Mouse (Mus musculus): ENCODE measurements around the gene Opn3. TPM values are rescaled to one million over a fixed set of nuclear protein-coding genes. Genes with fewer than 3 reads are reported as not detected.

Gene Opn3
- 10 to 100 TPM in 1 of 2 experiments, 1 to 10 TPM in 1; 9.5 to 11.3 TPM for total RNA-seq (2021)

DNA sequence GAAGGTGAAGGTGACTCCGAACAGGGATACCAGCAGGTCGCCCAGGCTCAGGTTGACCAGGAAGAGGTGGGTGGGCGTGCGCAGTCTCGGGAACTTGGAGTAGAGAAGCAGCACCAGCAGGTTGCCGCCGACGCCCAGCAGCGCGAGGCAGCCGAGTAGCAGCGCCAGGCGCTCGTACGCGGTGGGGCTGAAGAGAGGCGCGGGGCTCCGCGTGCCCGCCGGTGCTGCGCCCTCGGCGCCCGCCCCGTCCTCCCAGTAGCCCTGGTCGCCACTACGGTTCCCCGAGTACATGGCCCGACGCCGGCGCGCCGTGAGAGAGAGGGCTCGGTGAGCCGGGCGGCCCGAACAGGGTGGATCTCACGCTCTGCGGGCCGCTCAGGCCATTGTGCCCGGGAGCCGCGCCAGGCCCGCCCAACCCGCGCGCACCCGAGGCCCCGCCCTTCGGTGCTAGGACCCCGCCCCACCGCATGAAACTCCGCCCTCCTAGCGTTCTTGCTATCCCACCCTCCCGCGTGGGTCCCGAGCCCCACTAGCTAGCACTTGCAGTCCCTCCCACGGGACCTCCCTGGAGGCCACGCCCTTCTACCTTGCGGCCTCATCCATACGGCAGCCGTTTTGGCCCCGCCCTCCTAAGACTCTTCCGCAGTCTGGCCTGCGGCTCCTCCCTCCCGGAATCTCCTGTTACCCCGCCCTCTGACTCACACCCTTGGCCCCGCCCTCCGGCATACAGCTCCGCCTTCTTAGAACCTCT lies at the start of gene Opn3, which contains the start of gene Chml:
Gene Opn3 (minus strand): TSS at position 531 of the 751 bp plus-strand sequence.
Gene Chml (minus strand): TSS at position 656 of the 751 bp plus-strand sequence.
- peak; percentile 99 for DNase-seq

DNA sequence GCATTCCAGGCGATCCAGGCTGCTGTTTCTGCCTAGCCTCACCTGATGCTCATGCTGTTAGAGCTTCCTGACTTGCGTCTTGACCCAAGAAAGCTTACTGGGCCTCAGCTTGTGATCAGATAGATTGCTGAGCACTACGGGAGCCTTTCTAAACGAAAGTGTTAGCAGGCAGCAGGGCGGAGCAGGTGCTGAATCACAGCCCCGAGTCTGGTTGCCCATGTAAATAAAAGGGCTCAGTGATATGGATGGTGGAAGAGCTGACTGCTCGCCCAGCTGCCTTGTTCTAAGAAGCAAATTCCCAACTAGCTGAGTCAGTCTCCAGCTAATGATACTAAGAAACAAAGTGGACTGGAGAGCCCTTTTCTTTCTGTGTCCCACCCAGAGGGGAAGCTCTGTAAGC lies 33.2 kb upstream of the Opn3 start:
- DNase-seq = no peak

DNA sequence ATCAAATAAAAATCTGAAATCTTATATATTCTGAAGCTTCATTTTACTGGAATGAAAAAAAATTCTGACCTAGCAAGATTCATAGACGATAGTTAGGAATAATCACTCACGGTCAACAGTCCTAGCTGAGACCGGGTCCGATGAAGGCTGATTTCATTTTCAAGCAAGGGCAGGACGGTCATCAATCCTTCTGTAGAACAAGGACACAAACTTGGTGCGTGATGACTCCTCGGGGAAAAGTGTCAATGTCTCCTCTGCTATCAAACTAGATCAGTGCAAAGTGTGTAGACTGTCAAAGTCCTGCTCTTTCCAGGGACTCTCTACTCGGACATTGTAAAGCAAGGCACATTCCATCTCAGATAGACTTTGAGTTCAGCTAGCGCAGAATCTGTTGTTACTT lies 24.3 kb upstream of the Opn3 start:
- DNase-seq = no peak

DNA sequence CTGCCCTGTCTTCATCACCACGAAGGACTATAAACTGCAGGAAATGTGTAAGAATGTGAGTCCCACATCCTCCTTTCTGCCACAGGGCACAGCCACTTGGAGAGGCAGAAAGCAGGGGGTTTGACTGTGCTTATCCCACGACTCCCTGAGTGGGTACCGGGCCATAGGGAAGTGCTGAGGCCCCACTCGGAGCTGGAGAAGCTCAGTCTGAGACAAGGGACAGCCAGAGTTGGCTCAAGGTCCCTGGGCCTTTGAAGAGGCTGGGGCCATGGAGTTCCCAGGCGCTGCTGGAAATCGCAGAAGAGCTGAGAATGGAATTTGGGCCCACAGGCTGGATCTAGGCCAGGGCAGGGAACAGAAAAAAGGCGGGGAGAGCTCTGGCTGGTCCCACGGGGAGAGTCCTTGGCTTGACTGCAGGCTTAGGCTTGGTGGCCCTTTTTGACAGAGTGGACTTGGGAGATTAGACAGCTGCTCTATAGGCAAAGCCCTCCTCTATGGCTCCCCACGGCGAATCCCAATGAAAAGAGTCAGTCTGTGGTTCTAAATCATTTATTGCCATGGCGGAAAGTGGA lies 19.8 kb upstream of the Opn3 start:
- DNase-seq = peak; percentile 71

- peak; percentile 15 for DNase-seq
These were observed 15.4 kb upstream of the Opn3 start for GRCm38 (mm10) chr1:175708013-175708412.

DNA sequence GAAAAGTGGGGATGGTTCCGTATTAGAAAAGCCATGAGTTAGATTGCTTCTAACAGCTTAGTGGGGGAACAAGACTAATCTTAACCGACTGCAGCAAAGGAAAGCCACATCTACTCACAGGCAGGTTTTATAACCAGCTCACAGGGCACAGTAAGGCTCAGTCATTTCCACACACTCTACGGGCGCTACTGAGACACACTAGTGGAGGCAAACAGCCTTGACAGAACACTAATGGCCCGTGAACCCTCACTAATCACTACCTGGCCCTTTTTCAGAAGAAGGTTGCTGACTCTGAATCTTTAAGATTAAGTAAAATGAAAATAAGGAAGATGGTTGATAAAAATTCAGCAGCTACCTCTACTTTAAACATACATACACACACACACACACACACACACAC lies 15.0 kb upstream of the Opn3 start:
- DNase-seq = no peak

DNA sequence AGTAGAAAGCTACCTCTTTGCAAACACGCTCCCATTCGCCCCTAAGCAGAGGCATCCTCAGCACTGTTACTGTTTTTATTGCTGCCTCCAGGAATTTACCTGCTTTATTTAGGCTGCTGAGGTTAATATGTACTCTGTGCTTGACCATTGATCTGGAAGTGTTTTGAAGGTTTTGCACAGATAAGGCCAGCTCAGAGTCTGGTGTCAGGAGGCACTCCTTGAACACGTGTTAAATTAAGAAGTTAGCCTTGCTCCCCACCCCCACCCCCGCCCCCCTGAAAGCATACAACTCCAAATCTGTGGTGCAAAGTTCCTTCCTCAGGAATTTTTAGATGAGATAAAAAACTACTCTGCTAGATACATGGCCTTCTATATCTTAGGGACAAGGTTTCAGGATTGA lies 8.6 kb upstream of the Opn3 start:
- DNase-seq = no peak

- no peak for DNase-seq
These were observed 7.2 kb upstream of the Opn3 start for GRCm38 (mm10) chr1:175699796-175700195.

DNA sequence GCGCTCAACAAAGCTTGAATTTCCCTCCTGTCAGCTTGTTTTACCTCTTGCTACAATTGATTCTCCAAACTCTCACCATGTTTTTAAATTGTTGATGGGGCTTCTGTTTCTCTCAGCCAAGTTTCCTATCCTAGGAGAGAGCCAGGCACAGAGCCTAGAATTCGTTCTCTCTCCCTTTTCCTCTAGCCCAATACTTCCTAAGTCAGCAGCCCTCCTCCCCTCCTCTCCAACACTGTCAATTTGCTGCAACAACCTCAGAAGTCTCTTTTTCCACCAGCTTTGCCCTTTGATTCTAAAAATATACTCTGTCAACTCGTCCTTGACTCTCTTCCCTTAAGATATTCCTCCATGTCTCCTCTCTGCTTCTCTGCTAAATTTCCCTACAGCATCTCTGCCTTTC lies 6.8 kb upstream of the Opn3 start:
- no peak for DNase-seq

- no peak for DNase-seq
These were observed 5.7 kb upstream of the Opn3 start, which contains the start of gene Wdr64 for GRCm38 (mm10) chr1:175698293-175698692. Gene Wdr64 (plus strand): TSS chr1:175698593.

DNA sequence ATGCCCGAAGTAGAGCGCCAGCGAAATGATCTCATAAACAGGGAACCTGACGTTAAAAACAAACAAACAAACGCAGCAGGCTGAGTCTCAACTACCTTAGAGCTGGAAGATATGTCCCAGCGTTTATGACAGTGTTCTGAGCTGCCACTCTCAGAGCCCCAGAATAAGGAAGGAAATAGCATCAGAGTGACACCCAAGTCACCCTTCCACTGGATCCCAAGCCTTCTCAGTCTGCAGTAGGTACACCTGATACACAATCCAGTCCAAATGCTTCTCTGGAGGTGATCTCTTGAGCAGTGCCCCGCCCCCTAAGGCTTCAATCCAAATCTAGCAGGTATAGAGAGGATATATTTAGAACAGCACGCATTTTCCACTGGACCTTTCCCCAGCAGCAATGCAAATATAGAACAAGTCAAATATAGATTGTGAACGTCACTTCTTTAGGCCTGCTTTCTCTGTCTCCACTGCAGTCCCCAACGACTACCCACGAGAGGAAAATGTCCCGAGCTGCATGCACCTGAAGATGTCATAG lies 919 bp upstream of the Opn3 start:
- DNase-seq = peak; percentile 24

- DNase-seq = no peak
These were observed 403 bp upstream of the Opn3 start for GRCm38 (mm10) chr1:175692997-175693361.

GRCm38 (mm10) chr1:175691686-175692245 lies 810 bp downstream of the Opn3 start:
- no peak for DNase-seq

- DNase-seq = no peak
These were observed 11.6 kb downstream of the Opn3 start for GRCm38 (mm10) chr1:175680995-175681394.

GRCm38 (mm10) chr1:175677459-175677858 lies 15.1 kb downstream of the Opn3 start:
- no peak for DNase-seq

DNA sequence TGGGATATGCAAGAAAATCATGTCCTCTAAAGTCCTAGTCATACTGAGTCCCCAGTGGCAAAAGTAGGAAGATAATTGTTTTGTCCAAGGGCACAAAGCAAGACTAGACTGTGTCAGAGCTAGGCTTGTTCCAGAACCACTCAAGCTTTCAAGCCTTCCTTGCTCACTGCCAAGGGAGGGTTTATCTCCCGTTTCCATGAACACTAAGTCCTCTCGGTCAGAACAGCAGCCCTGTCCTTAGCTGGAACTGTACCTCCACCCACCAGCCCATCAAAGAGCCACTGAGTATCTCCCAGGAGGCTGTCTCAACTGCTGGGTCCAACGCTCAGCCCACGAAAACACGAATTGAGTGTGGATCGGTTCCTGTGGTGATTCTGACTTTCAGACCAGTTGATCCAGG lies 17.5 kb downstream of the Opn3 start:
- no peak for DNase-seq

DNA sequence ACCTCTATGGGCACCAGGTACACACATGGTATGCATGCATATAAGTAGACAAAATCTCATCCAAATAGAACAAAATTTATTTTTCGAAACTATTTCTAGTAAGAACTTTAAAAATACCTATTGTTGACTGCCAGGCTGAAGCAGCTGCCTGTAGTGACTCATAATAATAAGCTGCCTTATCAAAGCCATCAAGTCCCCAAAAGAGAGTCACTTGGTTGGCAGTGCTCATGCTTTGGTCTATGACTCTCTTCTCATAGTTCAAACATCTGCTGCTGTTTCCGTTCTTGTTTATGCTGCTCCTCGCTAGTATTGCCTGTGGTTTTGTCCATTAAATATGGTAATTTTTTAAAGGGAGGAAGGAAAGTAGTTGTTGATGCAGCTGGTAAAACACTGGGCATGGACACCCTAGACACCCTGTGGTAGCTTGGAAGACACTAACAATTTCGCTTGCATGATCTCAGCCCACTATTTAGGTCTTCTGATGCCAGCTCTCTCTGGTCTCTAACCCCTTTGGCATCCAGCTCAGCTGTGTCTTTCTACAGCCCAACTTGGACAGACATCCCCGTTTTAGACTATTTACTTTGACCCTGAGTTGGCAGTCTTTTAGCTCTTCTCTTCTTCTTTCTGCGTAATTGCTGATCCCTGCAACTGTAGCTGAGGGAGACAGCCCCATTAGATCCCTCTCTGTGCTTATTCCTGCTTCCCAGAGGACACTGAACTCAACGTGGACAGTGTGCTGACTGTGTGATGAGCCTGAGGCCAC lies 18.8 kb downstream of the Opn3 start:
- DNase-seq = no peak

- DNase-seq = no peak
These were observed 20.9 kb downstream of the Opn3 start for GRCm38 (mm10) chr1:175671626-175672025.

DNA sequence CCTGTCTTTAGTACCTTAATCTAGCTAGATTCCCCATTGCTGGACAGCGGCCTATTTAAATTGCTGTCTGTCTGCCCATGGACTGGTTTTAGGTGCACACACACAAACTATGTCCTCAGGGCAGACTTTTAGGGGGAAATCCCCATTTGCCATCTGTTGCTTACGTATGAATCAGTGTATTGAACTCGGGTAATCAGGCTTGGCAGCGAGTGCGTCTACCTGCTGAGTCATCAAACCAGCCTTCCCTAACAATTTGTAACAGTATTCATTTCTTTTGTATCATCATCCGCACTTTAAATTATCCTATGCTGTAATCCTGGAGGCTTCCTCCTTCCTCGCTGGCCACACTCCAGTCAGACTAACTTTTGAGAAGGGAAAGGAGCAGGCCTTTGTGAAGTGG lies 22.5 kb downstream of the Opn3 start:
- DNase-seq = no peak

DNA sequence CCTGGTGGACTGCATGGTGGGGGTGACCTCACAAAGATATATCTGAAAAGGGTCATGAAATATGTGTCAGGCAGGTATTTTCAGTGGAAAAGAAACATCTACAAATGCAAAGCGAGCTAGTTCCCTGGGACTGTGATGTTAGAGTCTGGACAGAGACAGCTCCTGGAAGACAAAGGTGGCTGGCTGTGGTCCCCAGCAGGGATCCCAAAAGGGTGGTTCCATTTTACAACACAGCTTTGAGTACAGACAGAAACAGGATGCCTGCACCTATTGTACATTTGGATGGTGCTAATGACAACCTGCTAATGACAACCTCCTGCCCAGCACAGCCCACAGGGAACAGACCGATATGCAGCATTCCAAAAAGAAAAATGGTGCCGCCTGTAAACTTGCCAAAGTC lies 23.1 kb downstream of the Opn3 start:
- DNase-seq = no peak

DNA sequence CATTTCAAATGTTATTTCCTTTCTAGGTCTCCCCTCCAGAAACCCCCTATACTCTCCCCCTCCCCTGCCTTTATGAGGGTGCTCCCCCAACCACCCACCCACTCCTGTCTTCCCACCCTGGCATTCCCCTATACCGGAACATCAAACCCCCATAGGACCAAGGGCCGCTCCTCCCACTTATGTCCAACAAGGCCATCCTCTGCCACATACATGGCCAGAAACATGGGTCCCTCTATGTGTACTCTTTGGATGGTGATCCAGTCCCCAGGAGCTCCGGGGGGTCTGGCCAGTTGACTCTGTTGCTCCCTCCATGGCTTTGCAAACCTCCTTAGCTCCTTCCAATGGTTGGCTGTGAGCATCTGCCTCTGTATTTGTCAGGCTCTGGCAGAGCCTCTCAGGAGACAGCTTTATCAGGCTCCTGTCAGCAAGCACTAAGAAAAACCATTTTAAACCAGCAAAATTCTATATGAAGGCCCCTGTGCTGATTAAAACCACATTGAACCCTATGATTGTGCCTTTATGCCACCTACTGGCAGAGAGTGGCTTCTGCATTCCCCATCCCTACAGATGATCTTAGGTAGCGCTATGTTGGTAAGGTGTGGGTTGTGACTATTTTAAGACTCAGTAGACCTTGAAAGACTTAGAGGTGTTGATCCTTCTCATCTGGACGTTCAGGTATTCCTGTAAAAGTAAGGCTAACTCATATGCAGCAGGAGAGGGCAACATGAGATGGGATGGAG lies 23.7 kb downstream of the Opn3 start:
- DNase-seq = no peak

- no peak for DNase-seq
These were observed 32.7 kb downstream of the Opn3 start for GRCm38 (mm10) chr1:175659900-175660299.
